Mouse (Mus musculus) myocyte (in vitro differentiated cells): ENCODE results near the gene Gm28539.

Experiments
- E2F4 ChIP-seq: IDR thresholded peaks from one replicate; pipeline ENCODE4 v1.6.1; 2011; ENCODE audit warnings: mild to moderate bottlenecking, control low read depth, moderate library complexity; ENCODE audit not compliant: insufficient read depth
- MAX ChIP-seq: IDR thresholded peaks from one replicate; pipeline ENCODE4 v1.6.1; 2011; ENCODE audit warnings: low read depth, mild to moderate bottlenecking, control low read depth
- POLR2A ChIP-seq: IDR thresholded peaks from one replicate; pipeline ENCODE4 v1.6.1; 2011; ENCODE audit warnings: low read depth, mild to moderate bottlenecking, control low read depth, moderate library complexity; ENCODE audit not compliant: insufficient read length
- POLR2AphosphoS2 ChIP-seq: IDR thresholded peaks from one replicate; pipeline ENCODE4 v1.6.1; 2011; ENCODE audit warnings: low read depth, control low read depth; ENCODE audit not compliant: insufficient read length
- SRF ChIP-seq: IDR thresholded peaks from one replicate; pipeline ENCODE4 v1.6.1; 2011; ENCODE audit warnings: low read depth; ENCODE audit not compliant: control insufficient read depth, insufficient read length
- TCF12 ChIP-seq: IDR thresholded peaks from one replicate; pipeline ENCODE4 v1.6.1; 2011; ENCODE audit warnings: mild to moderate bottlenecking, control low read depth; ENCODE audit not compliant: poor library complexity, insufficient read depth, severe bottlenecking
- USF1 ChIP-seq: IDR thresholded peaks from one replicate; pipeline ENCODE4 v1.6.1; 2011; ENCODE audit warnings: low read depth, mild to moderate bottlenecking, control low read depth, moderate library complexity

- no peak for TF ChIP-seq MAX
- no peak for TF ChIP-seq USF1
- TF ChIP-seq POLR2A = no peak
- no peak for TF ChIP-seq E2F4
- TF ChIP-seq SRF = no peak
- no peak for TF ChIP-seq POLR2AphosphoS2
- TF ChIP-seq TCF12 = no peak
Observed at GRCm38 (mm10) chr16:18860186-18860585, 23.8 kb downstream of the Gm28539 start.
